Mouse (Mus musculus): ENCODE data around the gene Prpf8.
A peak's percentile ranks its signal among the peaks of the same experiment; 100 is the strongest.

DNA sequence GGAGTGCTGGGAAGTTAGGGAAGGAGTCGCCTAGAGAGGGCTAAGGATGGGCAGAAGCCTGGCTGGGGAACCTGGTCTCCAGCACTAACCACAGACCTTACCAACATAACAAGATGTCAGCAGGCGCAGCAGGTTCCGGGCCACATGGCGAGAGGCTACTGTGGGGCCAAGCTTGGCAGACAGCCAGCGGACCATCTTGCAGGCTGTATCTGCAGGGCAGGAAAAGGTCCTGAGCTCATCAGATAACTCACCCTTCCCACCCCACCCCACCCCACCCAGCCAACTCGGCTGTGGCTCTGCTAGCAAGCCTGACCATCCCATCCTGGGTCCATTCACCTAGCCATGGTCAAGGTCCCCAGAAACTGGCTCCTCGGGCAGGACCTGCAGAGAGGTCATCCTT is 36.9 kb upstream of the Prpf8 start:
- TF ChIP-seq GATA1 (IDR thresholded peaks at IDR 0.05; ENCODE audit: low read length): peak; percentile 82
- peak; percentile 51; the same call in 2 of the 3 replicates for TF ChIP-seq TAL1 (IDR thresholded peaks at IDR 0.05; ENCODE audit: low read length)
